ENCODE assay signal across 7 mouse cellular contexts in genomic region chr12:113032296-113033250, GRCm38 (mm10). TPM values are rescaled to one million over a fixed set of nuclear protein-coding genes. Genes with fewer than 3 reads are reported as not detected.
DNase-seq lines count a peak whose midpoint lies in the region; ATAC-seq and TF ChIP-seq lines count a peak whose summit lies in the region.

No protein-coding gene starts in this region.

- no peak for TF ChIP-seq EP300 in heart, postnatal 0 days (IDR thresholded peaks at IDR 0.05; ENCODE audit: low read depth)

- no peaks in the 10 kb centered on the region for H3K9me3 ChIP-seq in lung, embryonic 14.5 days (ENCODE audit: low read depth, low read length)
- no peaks in the 10 kb centered on the region for H3K9me3 ChIP-seq in heart, postnatal 0 days (replicated peaks; ENCODE audit: control insufficient read depth, low read length)

- peak; percentile 29 for ATAC-seq in lung, embryonic 14.5 days (ENCODE audit: insufficient read depth)
- peak; percentile 52; the same call in 1 of the 2 replicates for ATAC-seq in heart, postnatal 0 days (ENCODE audit: insufficient read depth, low read depth)

- WGBS in lung, embryonic 14.5 days = 62% methylated on average over 11 of the region's 11 CpGs
- 58% methylated on average over 11 of the region's 11 CpGs for WGBS in heart, postnatal 0 days

- no peak overlapping the region for H3K9ac ChIP-seq in lung, embryonic 14.5 days
- H3K9ac ChIP-seq in heart, postnatal 0 days (replicated peaks; ENCODE audit: low read depth, low read length) = no peak overlapping the region

- H3K27ac ChIP-seq in lung, embryonic 14.5 days (ENCODE audit: low read depth) = no peak overlapping the region
- 0 out of 2 replicates have a peak overlapping the region, but pooled peaks have one; percentile 32 for H3K27ac ChIP-seq in heart, postnatal 0 days (ENCODE audit: low read depth)
- H3K27ac ChIP-seq in layer of hippocampus, adult 2 months = peak overlapping the region; percentile 70; the same call in 1 of the 2 replicates

- H3K36me3 ChIP-seq in lung, embryonic 14.5 days (ENCODE audit: insufficient read depth) = 0 out of 2 replicates have a peak, but pooled peaks cover 2% of the 10 kb centered on the region
- no peaks in the 10 kb centered on the region for H3K36me3 ChIP-seq in heart, postnatal 0 days (replicated peaks; ENCODE audit: control insufficient read depth, insufficient read depth, low read length)

- H3K4me2 ChIP-seq in lung, embryonic 14.5 days = no peak overlapping the region
- H3K4me2 ChIP-seq in heart, postnatal 0 days (ENCODE audit: low read depth, low read length) = no peak overlapping the region

- 0 out of 2 replicates have a peak, but pooled peaks have one; percentile 3 for TF ChIP-seq CTCF in lung, embryonic 14.5 days (IDR thresholded peaks at IDR 0.05; ENCODE audit: low read depth)
- TF ChIP-seq CTCF in heart, postnatal 0 days (IDR thresholded peaks at IDR 0.05; ENCODE audit: low read depth) = no peak
- TF ChIP-seq CTCF in layer of hippocampus, adult 2 months (conservative IDR thresholded peaks at IDR 0.05) = peak; percentile 31; the same call in 1 of the 2 replicates

- no peaks in the 10 kb centered on the region for H3K4me1 ChIP-seq in lung, embryonic 14.5 days (ENCODE audit: insufficient read depth)
- H3K4me1 ChIP-seq in heart, postnatal 0 days (ENCODE audit: control insufficient read depth, insufficient read depth) = peaks cover 29% of the 10 kb centered on the region

- peak; percentile 9 for DNase-seq in lung, embryonic 14.5 days
- DNase-seq in lung, adult 18-20 months = no peak
- DNase-seq in cerebellum, postnatal 10 days = peak; percentile 59 to 71
- DNase-seq in heart, postnatal 0 days (ENCODE audit: low spot score) = no peak
- DNase-seq in layer of hippocampus, adult 2 months (ENCODE audit: low spot score in 2 of 2) = peak in 1 of 2 experiments; percentile 29
- peak; percentile 32 for DNase-seq in right cerebral cortex, postnatal 14 days
- no peak for DNase-seq in thymus, postnatal 36 days

- no peak overlapping the region for H3K4me3 ChIP-seq in lung, embryonic 14.5 days (ENCODE audit: low read depth, low read length)
- H3K4me3 ChIP-seq in heart, postnatal 0 days (ENCODE audit: low read depth, low read length) = no peak overlapping the region
- no peak overlapping the region for H3K4me3 ChIP-seq in layer of hippocampus, adult 2 months

- no peaks in the 10 kb centered on the region for H3K27me3 ChIP-seq in lung, embryonic 14.5 days (ENCODE audit: insufficient read depth, low read length)
- H3K27me3 ChIP-seq in heart, postnatal 0 days (ENCODE audit: control insufficient read depth, insufficient read depth, low read length) = no peaks in the 10 kb centered on the region

RNA-seq across cellular contexts. Expression of gene Pacs2, which starts 18.3 kb away (rescaled TPM):
- polyA plus RNA-seq in lung, embryonic 14.5 days (2014; fragmentation: Nextera tagmentation; extraction: Ambion mirVana) = 12.3 and 15.6 TPM in 2 replicates
- total RNA-seq in heart, postnatal 0 days (2014; rRNA removed; ENCODE audit: low replicate concordance) = 20.4 and 38.5 TPM in 2 replicates
- 4.3 and 5.1 TPM in 2 replicates for polyA plus RNA-seq in heart, postnatal 0 days (2015; fragmentation: Nextera tagmentation; extraction: Ambion mirVana)
- 10 to 100 TPM; 79.6 to 81.8 TPM for total RNA-seq in layer of hippocampus, adult 2 months (2021)

RNA-seq across cellular contexts. Expression of gene Brf1, which starts 32.1 kb away (rescaled TPM):
- polyA plus RNA-seq in lung, embryonic 14.5 days (2014; fragmentation: Nextera tagmentation; extraction: Ambion mirVana) = 61.7 and 65.9 TPM in 2 replicates
- 26.0 and 51.9 TPM in 2 replicates for total RNA-seq in heart, postnatal 0 days (2014; rRNA removed; ENCODE audit: low replicate concordance)
- 24.5 TPM in 2 replicates for polyA plus RNA-seq in heart, postnatal 0 days (2015; fragmentation: Nextera tagmentation; extraction: Ambion mirVana)
- total RNA-seq in layer of hippocampus, adult 2 months (2021) = 10 to 100 TPM; 55.6 to 57.4 TPM

RNA-seq across cellular contexts. Expression of gene Tex22, which starts 41.7 kb away (rescaled TPM):
- polyA plus RNA-seq in lung, embryonic 14.5 days (2014; fragmentation: Nextera tagmentation; extraction: Ambion mirVana) = not detected in 2 replicates
- total RNA-seq in heart, postnatal 0 days (2014; rRNA removed; ENCODE audit: low replicate concordance) = not detected in 2 replicates
- polyA plus RNA-seq in heart, postnatal 0 days (2015; fragmentation: Nextera tagmentation; extraction: Ambion mirVana) = not detected in 2 replicates
- 1 to 10 TPM in 1 of 2 experiments, under 1 TPM in 1; 0.81 to 2.1 TPM for total RNA-seq in layer of hippocampus, adult 2 months (2021)

RNA-seq across cellular contexts. Expression of gene Btbd6, which starts 56.3 kb away (rescaled TPM):
- polyA plus RNA-seq in lung, embryonic 14.5 days (2014; fragmentation: Nextera tagmentation; extraction: Ambion mirVana) = 26.4 and 26.7 TPM in 2 replicates
- 62.7 and 70.2 TPM in 2 replicates for total RNA-seq in heart, postnatal 0 days (2014; rRNA removed; ENCODE audit: low replicate concordance)
- polyA plus RNA-seq in heart, postnatal 0 days (2015; fragmentation: Nextera tagmentation; extraction: Ambion mirVana) = 20.4 and 21.6 TPM in 2 replicates
- 10 to 100 TPM; 55.8 to 55.9 TPM for total RNA-seq in layer of hippocampus, adult 2 months (2021)

Comparison
In these comparisons a context has a peak if more than half of its experiments do, and no peak if none do; other contexts are left out.
1. DNase-seq: peak in lung, embryonic 14.5 days (single experiment), cerebellum, postnatal 10 days (2 of 2) and right cerebral cortex, postnatal 14 days (single experiment); none in lung, adult 18-20 months (0 of 2), heart, postnatal 0 days (single experiment) and thymus, postnatal 36 days (0 of 2).